Mouse (Mus musculus): ENCODE measurements at regions not wholly inside any gene's neighbourhood (a gene's known extent, or its start where the extent isn't known, plus 50 kb on each side); places are given as distances from the start of the nearest gene placed in this dataset.

- no peak for TF ChIP-seq CTCF (IDR thresholded peaks at IDR 0.05; ENCODE audit: extremely low read depth, insufficient read length, insufficient replicate concordance, low read depth, low read length)
- no peak for TF ChIP-seq POLR2A (IDR thresholded peaks at IDR 0.05; ENCODE audit: low read depth, low read length)
Measured at GRCm38 (mm10) chr3:130978986-130979642, 131.2 kb upstream of the Lef1 start.
